Mouse (Mus musculus) heart, postnatal 36 days (tissue): ENCODE measurements around the gene Mettl17. TPM values are rescaled to one million over a fixed set of nuclear protein-coding genes. Genes with fewer than 3 reads are reported as not detected.
"Not testable (repeated sequence)": the region's sequence is repeated elsewhere in the genome, so short reads cannot be mapped to it uniquely, and the experiment has no call there.

Experiments used
- DNase-seq, 2 experiments: peaks; one replicate each; pipeline ENCODE4 v3.0.0; 2021 to 2022
- intact Hi-C: fragments of 180-260 bp; cut with DNase I; formaldehyde crosslinking; loops from one replicate; pipeline ENCODE4 v1.15.1; 2025
- total RNA-seq, 2 experiments: library from RNA; stranded (reverse); gene quantifications; 2 replicates each; pipeline ENCODE4 v1.2.3; 2021

The Mettl17 gene
- 10 to 100 TPM; 19.3 to 24.4 TPM for total RNA-seq

- intact Hi-C loops = loop anchor here (5.0 to 10.0 kb wide), 2 partner anchors 420 to 787 kb away; partner anchors contain the start of gene Mettl3
- DNase-seq = peak; percentile 89 to 90
These were observed at the start of gene Mettl17 for GRCm38 (mm10) chr14:51884598-51885331. Gene Mettl17, plus strand, starts transcription at chr14:51884842.

- DNase-seq, intact Hi-C loops: not testable (repeated sequence)
These were observed 46.2 kb upstream of the Mettl17 start for GRCm38 (mm10) chr14:51838480-51838879.

GRCm38 (mm10) chr14:51842250-51842649 lies 42.4 kb upstream of the Mettl17 start:
- intact Hi-C loops = loop anchor here (5.0 kb wide), 1 partner anchor 590 kb away; no protein-coding TSS in a partner anchor
- no peak for DNase-seq

GRCm38 (mm10) chr14:51842781-51843180 lies 41.9 kb upstream of the Mettl17 start:
- intact Hi-C loops = loop anchor here (5.0 kb wide), 1 partner anchor 590 kb away; no protein-coding TSS in a partner anchor
- no peak for DNase-seq

- DNase-seq = no peak
- intact Hi-C loops = loop anchor here (5.0 kb wide), 1 partner anchor 592 kb away; no protein-coding TSS in a partner anchor
These were observed 40.8 kb upstream of the Mettl17 start for GRCm38 (mm10) chr14:51843882-51844281.

GRCm38 (mm10) chr14:51846566-51846965 lies 38.1 kb upstream of the Mettl17 start:
- intact Hi-C loops = no loop called here
- no peak for DNase-seq

- intact Hi-C loops = loop anchor here (10.0 kb wide), 1 partner anchor 686 kb away; the partner anchor contains the start of gene Rnase2b
- not testable (repeated sequence) for DNase-seq
These were observed 33.6 kb upstream of the Mettl17 start for GRCm38 (mm10) chr14:51851006-51851405.

- DNase-seq = no peak
- intact Hi-C loops = loop anchor here (10.0 kb wide), 1 partner anchor 689 kb away; the partner anchor contains the start of gene Rnase2b
These were observed 31.2 kb upstream of the Mettl17 start, which contains the start of gene Ear6 for GRCm38 (mm10) chr14:51853399-51853798. Gene Ear6, plus strand, starts transcription at chr14:51853699.

GRCm38 (mm10) chr14:51855280-51855679 lies 29.4 kb upstream of the Mettl17 start:
- not testable (repeated sequence) for DNase-seq
- intact Hi-C loops = loop anchor here (10.0 kb wide), 1 partner anchor 690 kb away; the partner anchor contains the start of gene Rnase2b

GRCm38 (mm10) chr14:51863603-51864002 lies 21.0 kb upstream of the Mettl17 start:
- DNase-seq = peak in 1 of 2 experiments; percentile 14
- intact Hi-C loops = loop anchor here (5.0 kb wide), 1 partner anchor 91 kb away; the partner anchor contains the start of gene Ang4

GRCm38 (mm10) chr14:51870756-51871155 lies 13.9 kb upstream of the Mettl17 start:
- DNase-seq = no peak
- intact Hi-C loops = no loop called here

GRCm38 (mm10) chr14:51871741-51872140 lies 12.9 kb upstream of the Mettl17 start:
- DNase-seq = no peak
- intact Hi-C loops = no loop called here

- no peak for DNase-seq
- intact Hi-C loops = no loop called here
These were observed 7.1 kb upstream of the Mettl17 start for GRCm38 (mm10) chr14:51877517-51877916.

- DNase-seq = peak; percentile 59 to 63
- intact Hi-C loops = loop anchor here (5.0 to 10.0 kb wide), 2 partner anchors 421 to 786 kb away; partner anchors contain the start of gene Mettl3
These were observed 1.1 kb upstream of the Mettl17 start for GRCm38 (mm10) chr14:51883527-51884030.

- intact Hi-C loops = loop anchor here (5.0 to 10.0 kb wide), 2 partner anchors 421 to 787 kb away; partner anchors contain the start of gene Mettl3
- no peak for DNase-seq
These were observed 554 bp upstream of the Mettl17 start for GRCm38 (mm10) chr14:51884031-51884544.

GRCm38 (mm10) chr14:51886051-51886450 lies 1.4 kb downstream of the Mettl17 start:
- DNase-seq = no peak
- intact Hi-C loops = loop anchor here (10.0 kb wide), 1 partner anchor 419 kb away; the partner anchor contains the start of gene Mettl3

GRCm38 (mm10) chr14:51889833-51890232 lies 5.2 kb downstream of the Mettl17 start:
- intact Hi-C loops = loop anchor here (10.0 kb wide), 1 partner anchor 415 kb away; the partner anchor contains the start of gene Mettl3
- DNase-seq = no peak

- intact Hi-C loops = no loop called here
- no peak for DNase-seq
These were observed 7.7 kb downstream of the Mettl17 start, which contains the start of gene Slc39a2 for GRCm38 (mm10) chr14:51892191-51892939. Gene Slc39a2, plus strand, starts transcription at chr14:51892889.

- intact Hi-C loops = no loop called here
- DNase-seq = no peak
These were observed 8.6 kb downstream of the Mettl17 start for GRCm38 (mm10) chr14:51893094-51893794.
